Mouse (Mus musculus) megakaryocyte, adult 5-6 weeks (primary cell): ENCODE results near the gene Olfr25. TPM values are rescaled to one million over a fixed set of nuclear protein-coding genes. Genes with fewer than 3 reads are reported as not detected.

Source experiments
- ATAC-seq: 2 replicates; pipeline ENCODE4 v1.8.0; 2016; ENCODE audit warnings: mild to moderate bottlenecking, inconsistent platforms; ENCODE audit not compliant: poor library complexity, severe bottlenecking
- total RNA-seq, 2 experiments: library from RNA; stranded (forward) in 1 of 2; stranded (reverse) in 1 of 2; fragments of 153-499, 151-499 nt in 1 of 2; fragments of 221-1000, 200-1000 nt in 1 of 2; gene quantifications; 2 replicates each; pipeline versions ENCODE4 v1.2.3 to v1.2.4; 2015 to 2017

The Olfr25 gene
- not detected in 2 replicates for total RNA-seq (2015)
- total RNA-seq (2017), result not detected in 2 replicates

DNA sequence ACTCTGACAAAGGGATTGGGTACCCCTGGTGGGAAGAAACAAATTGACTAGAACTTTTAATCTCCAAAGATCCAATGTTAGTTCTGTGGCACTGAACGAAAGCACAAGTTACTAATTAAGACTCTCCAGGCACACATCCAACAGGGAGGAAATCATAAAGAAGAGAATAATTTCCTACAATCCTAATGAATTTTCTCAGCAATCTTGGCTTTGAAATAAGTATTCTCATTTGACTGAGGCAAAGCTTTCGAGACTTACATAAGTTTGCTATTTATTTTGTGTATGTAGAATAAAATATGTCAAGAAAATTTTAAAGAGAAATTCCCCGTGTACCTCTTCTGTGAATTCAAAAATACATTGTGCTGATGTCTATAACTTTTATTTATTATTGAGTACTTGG lies at the start of gene Olfr25:
TSS of gene Olfr25 (plus strand) at position 301 of the 400 bp plus-strand sequence.
- no peak for ATAC-seq

DNA sequence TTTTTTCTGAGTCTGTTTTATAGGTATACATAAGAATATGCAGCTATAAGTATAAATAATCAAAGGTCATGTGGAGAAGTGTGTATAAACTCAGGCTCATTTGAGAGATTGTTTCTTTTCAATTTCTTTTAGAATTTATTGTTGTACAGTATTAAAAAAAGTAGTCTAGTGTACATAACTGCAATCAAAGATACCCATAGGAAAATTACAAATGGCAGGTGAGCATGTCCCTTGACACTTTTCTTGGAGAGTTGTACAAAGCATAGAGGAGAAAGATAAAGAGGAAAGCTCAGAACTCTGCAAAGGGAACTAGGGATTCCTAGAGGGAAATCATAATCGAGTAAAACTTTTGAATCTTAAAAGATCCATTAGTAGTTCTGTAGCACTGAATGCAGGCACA lies 38.1 kb upstream of the Olfr25 start, which contains the start of gene Olfr896-ps1:
TSS of gene Olfr896-ps1 (plus strand) at position 301 of the 400 bp plus-strand sequence.
- ATAC-seq, result no peak

DNA sequence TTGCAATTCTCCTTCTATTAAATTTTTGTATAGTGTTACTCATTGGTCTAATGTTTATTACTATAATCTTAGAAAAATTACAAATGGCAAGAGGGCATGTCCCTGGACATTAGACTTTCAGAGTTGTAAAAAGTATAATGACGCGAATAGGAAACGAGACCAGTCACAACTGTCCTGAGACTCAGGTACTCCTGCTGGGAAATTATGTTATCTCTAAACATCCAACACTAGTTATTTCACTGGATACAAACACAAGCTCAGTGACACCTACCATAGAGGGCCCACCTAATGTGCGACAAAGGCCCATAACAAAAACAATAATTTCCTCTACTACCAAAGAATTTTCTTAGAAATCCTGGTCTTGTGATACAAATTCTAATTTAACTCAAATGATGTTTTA lies 19.3 kb downstream of the Olfr25 start, which contains the start of gene Olfr898:
TSS of gene Olfr898 (plus strand) at position 301 of the 400 bp plus-strand sequence.
- no peak for ATAC-seq

GRCm38 (mm10) chr9:38366596-38366995 lies 37.7 kb downstream of the Olfr25 start, which contains the start of gene Olfr250:
TSS of gene Olfr250 (plus strand) at chr9:38366896.
- ATAC-seq, result no peak

- no peak for ATAC-seq
Measured at GRCm38 (mm10) chr9:38376786-38377185, 47.9 kb downstream of the Olfr25 start, which contains the start of gene Olfr251. TSS of gene Olfr251 (plus strand) at chr9:38377086.

Other genes starting within 250 kb of the Olfr25 start
- gene Olfr887, start 245.0 kb upstream of the Olfr25 start, total RNA-seq (2015), result not detected in 2 replicates
- not detected in 2 replicates for gene Olfr887, start 245.0 kb upstream of the Olfr25 start, total RNA-seq (2017)
- not detected in 2 replicates for gene Olfr888, start 220.9 kb upstream of the Olfr25 start, total RNA-seq (2015)
- not detected in 2 replicates for gene Olfr888, start 220.9 kb upstream of the Olfr25 start, total RNA-seq (2017)
- gene Olfr889, start 213.9 kb upstream of the Olfr25 start, total RNA-seq (2015), result not detected in 2 replicates
- not detected in 2 replicates for gene Olfr889, start 213.9 kb upstream of the Olfr25 start, total RNA-seq (2017)
- gene Olfr890, start 186.5 kb upstream of the Olfr25 start, total RNA-seq (2015), result not detected in 2 replicates
- not detected in 2 replicates for gene Olfr890, start 186.5 kb upstream of the Olfr25 start, total RNA-seq (2017)
- not detected in 2 replicates for gene Olfr891, start 148.2 kb upstream of the Olfr25 start, total RNA-seq (2015)
- gene Olfr891, start 148.2 kb upstream of the Olfr25 start, total RNA-seq (2017), result not detected in 2 replicates
- gene Olfr893, start 120.7 kb upstream of the Olfr25 start, total RNA-seq (2015), result not detected in 2 replicates
- gene Olfr893, start 120.7 kb upstream of the Olfr25 start, total RNA-seq (2017), result not detected in 2 replicates
- gene Olfr894, start 111.0 kb upstream of the Olfr25 start, total RNA-seq (2015), result not detected in 2 replicates
- gene Olfr894, start 111.0 kb upstream of the Olfr25 start, total RNA-seq (2017), result not detected in 2 replicates
- not detected in 2 replicates for gene Olfr143, start 76.3 kb upstream of the Olfr25 start, total RNA-seq (2015)
- not detected in 2 replicates for gene Olfr143, start 76.3 kb upstream of the Olfr25 start, total RNA-seq (2017)
- gene Olfr895, start 61.2 kb upstream of the Olfr25 start, total RNA-seq (2015), result not detected in 2 replicates
- not detected in 2 replicates for gene Olfr895, start 61.2 kb upstream of the Olfr25 start, total RNA-seq (2017)
- gene Olfr896-ps1, start 38.0 kb upstream of the Olfr25 start, total RNA-seq (2015), result not detected in 2 replicates
- gene Olfr896-ps1, start 38.0 kb upstream of the Olfr25 start, total RNA-seq (2017), result not detected in 2 replicates
- gene Olfr898, start 19.4 kb downstream of the Olfr25 start, total RNA-seq (2015), result not detected in 2 replicates
- gene Olfr898, start 19.4 kb downstream of the Olfr25 start, total RNA-seq (2017), result not detected in 2 replicates
- not detected in 2 replicates for gene Olfr250, start 37.8 kb downstream of the Olfr25 start, total RNA-seq (2015)
- not detected in 2 replicates for gene Olfr250, start 37.8 kb downstream of the Olfr25 start, total RNA-seq (2017)
- gene Olfr251, start 48.0 kb downstream of the Olfr25 start, total RNA-seq (2015), result not detected in 2 replicates
- not detected in 2 replicates for gene Olfr251, start 48.0 kb downstream of the Olfr25 start, total RNA-seq (2017)
- gene Olfr147, start 72.6 kb downstream of the Olfr25 start, total RNA-seq (2015), result not detected in 2 replicates
- gene Olfr147, start 72.6 kb downstream of the Olfr25 start, total RNA-seq (2017), result not detected in 2 replicates
- gene Olfr901, start 100.4 kb downstream of the Olfr25 start, total RNA-seq (2015), result not detected in 2 replicates
- not detected in 2 replicates for gene Olfr901, start 100.4 kb downstream of the Olfr25 start, total RNA-seq (2017)
- gene Olfr902, start 118.6 kb downstream of the Olfr25 start, total RNA-seq (2015), result not detected in 2 replicates
- gene Olfr902, start 118.6 kb downstream of the Olfr25 start, total RNA-seq (2017), result not detected in 2 replicates
- gene Olfr904, start 134.1 kb downstream of the Olfr25 start, total RNA-seq (2015), result not detected in 2 replicates
- not detected in 2 replicates for gene Olfr904, start 134.1 kb downstream of the Olfr25 start, total RNA-seq (2017)
- gene Olfr905, start 142.0 kb downstream of the Olfr25 start, total RNA-seq (2015), result not detected in 2 replicates
- gene Olfr905, start 142.0 kb downstream of the Olfr25 start, total RNA-seq (2017), result not detected in 2 replicates
- not detected in 2 replicates for gene Olfr906, start 158.0 kb downstream of the Olfr25 start, total RNA-seq (2015)
- not detected in 2 replicates for gene Olfr906, start 158.0 kb downstream of the Olfr25 start, total RNA-seq (2017)
- not detected in 2 replicates for gene Olfr907, start 166.7 kb downstream of the Olfr25 start, total RNA-seq (2015)
- not detected in 2 replicates for gene Olfr907, start 166.7 kb downstream of the Olfr25 start, total RNA-seq (2017)
- gene Olfr911-ps1, start 192.5 kb downstream of the Olfr25 start, total RNA-seq (2015), result not detected in 2 replicates
- gene Olfr911-ps1, start 192.5 kb downstream of the Olfr25 start, total RNA-seq (2017), result not detected in 2 replicates
- gene Olfr910, start 208.8 kb downstream of the Olfr25 start, total RNA-seq (2015), result not detected in 2 replicates
- not detected in 2 replicates for gene Olfr910, start 208.8 kb downstream of the Olfr25 start, total RNA-seq (2017)